Mouse (Mus musculus) midbrain, embryonic 14.5 days (tissue): ENCODE results near the gene Arap2. TPM values are rescaled to one million over a fixed set of nuclear protein-coding genes. Genes with fewer than 3 reads are reported as not detected.

Experiments used
- ATAC-seq: fragments of 200-750 bp; cut with Nextera tagmentation; 2 replicates; pipeline ENCODE4 v1.8.0; 2017; ENCODE audit warnings: moderate number of reproducible peaks, moderate library complexity; ENCODE audit not compliant: low FRiP score, low TSS enrichment
- DNase-seq: peaks from one replicate; pipeline ENCODE4 v3.0.0-alpha.2; 2015
- H3K27ac ChIP-seq: fragments of 300-500 bp; sonication (generic); replicated peaks from 2 replicates; pipeline ENCODE4 v1.5.1; 2014; ENCODE audit warnings: mild to moderate bottlenecking, low read depth, low read length, moderate library complexity
- H3K27me3 ChIP-seq: fragments of 300-500 bp; sonication (generic); 2 replicates; pipeline ENCODE4 v1.6.1; 2014; ENCODE audit warnings: low read length, control low read depth, mixed read lengths; ENCODE audit not compliant: control insufficient read depth, insufficient read depth
- H3K36me3 ChIP-seq: fragments of 300-500 bp; sonication (generic); 2 replicates; pipeline ENCODE4 v1.6.1; 2014; ENCODE audit warnings: low read length, control low read depth; ENCODE audit not compliant: control insufficient read depth, insufficient read depth
- H3K4me1 ChIP-seq: fragments of 300-500 bp; sonication (generic); 2 replicates; pipeline ENCODE4 v1.6.1; 2014; ENCODE audit warnings: mild to moderate bottlenecking, antibody characterized with exemption, low read length, control low read depth; ENCODE audit not compliant: control insufficient read depth, insufficient read depth
- H3K4me2 ChIP-seq: fragments of 300-500 bp; sonication (generic); 2 replicates; pipeline ENCODE4 v1.6.1; 2014; ENCODE audit warnings: mild to moderate bottlenecking, low read length, moderate library complexity
- H3K4me3 ChIP-seq: fragments of 300-500 bp; sonication (generic); replicated peaks from 2 replicates; pipeline ENCODE4 v1.5.1; 2014; ENCODE audit warnings: low read depth, low read length
- H3K9ac ChIP-seq: fragments of 300-500 bp; sonication (generic); replicated peaks from 2 replicates; pipeline ENCODE4 v1.6.1; 2014; ENCODE audit warnings: mild to moderate bottlenecking, low read length, moderate library complexity
- H3K9me3 ChIP-seq: fragments of 300-500 bp; sonication (generic); 2 replicates; pipeline ENCODE4 v1.6.1; 2016; ENCODE audit warnings: low read length, control low read depth, mixed read lengths; ENCODE audit not compliant: control insufficient read depth
- WGBS: fragments of 180-500 bp; shearing (Covaris S2); extraction: QIAGEN DNeasy Blood & Tissue Kit; methylation state at CpG from one replicate; pipeline ENCODE4 v1.1.7; 2014; 5-methylcytosine and 5-hydroxymethylcytosine counted together
- polyA plus RNA-seq: library from polyadenylated mRNA; unstranded; fragments of >200 nt; fragmentation: Nextera tagmentation; extraction: Ambion mirVana; gene quantifications from 2 replicates; pipeline ENCODE4 v1.2.1, GENCODE M21; 2014

Gene Arap2
- polyA plus RNA-seq, 1 experiment from 2014 or later = 4.2 TPM

DNA sequence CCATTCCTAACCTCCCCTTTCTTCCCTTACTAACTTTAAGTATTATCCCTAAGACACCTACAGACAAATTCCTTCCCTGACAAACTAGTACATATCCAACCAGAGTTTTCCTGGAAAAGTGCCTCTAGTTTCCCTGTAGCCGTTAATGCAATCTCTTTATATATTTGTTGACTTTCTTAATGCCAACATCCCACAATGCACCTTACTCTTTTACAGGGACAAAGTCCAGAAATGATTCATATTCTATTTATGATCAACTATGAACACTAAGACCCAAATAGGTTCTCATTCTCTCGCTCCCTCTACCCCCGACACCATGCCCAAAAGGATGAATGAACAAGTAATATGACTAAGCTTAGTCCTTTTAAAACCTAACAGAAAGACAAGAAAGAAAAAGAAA, 49.5 kb downstream of the Arap2 start:
- no peak for ATAC-seq
- DNase-seq = no peak
- WGBS = 97% methylated on average over 3 of the region's 3 CpGs
- Histone ChIP-seq H3K4me3 (no peak overlapping the region), H3K27ac (no peak overlapping the region), H3K27me3 (no peaks in the 10 kb centered on the region), H3K9ac (no peak overlapping the region), H3K9me3 (no peaks in the 10 kb centered on the region), H3K4me1 (no peaks in the 10 kb centered on the region), H3K36me3 (no peaks in the 10 kb centered on the region), H3K4me2 (no peak overlapping the region)

DNA sequence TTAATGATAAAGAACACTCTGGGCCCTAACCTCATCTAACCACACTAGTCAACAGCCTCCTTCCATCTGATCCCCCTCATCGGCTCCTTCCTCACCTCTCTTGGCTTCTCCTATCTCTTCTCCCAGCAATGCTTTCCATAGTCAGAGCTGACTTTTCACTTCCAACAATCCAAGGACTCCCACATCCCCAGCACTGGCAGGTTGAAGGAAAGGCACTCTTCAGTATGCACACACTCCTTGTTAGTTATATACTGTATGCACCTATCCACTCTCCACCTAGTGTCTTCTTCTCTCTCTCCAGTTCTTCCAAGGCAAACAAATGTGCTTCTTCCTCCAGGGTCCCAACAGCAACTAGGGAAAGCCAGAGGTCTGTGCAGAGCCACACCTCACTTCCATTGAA, 50.0 kb downstream of the Arap2 start:
- Histone ChIP-seq H3K4me3 (no peak overlapping the region), H3K27me3 (no peaks in the 10 kb centered on the region), H3K36me3 (no peaks in the 10 kb centered on the region), H3K9ac (no peak overlapping the region), H3K9me3 (no peaks in the 10 kb centered on the region), H3K4me2 (no peak overlapping the region), H3K4me1 (no peaks in the 10 kb centered on the region), H3K27ac (no peak overlapping the region)
- WGBS = 100% methylated on average over 1 of the region's 1 CpGs
- DNase-seq = no peak
- ATAC-seq = no peak

DNA sequence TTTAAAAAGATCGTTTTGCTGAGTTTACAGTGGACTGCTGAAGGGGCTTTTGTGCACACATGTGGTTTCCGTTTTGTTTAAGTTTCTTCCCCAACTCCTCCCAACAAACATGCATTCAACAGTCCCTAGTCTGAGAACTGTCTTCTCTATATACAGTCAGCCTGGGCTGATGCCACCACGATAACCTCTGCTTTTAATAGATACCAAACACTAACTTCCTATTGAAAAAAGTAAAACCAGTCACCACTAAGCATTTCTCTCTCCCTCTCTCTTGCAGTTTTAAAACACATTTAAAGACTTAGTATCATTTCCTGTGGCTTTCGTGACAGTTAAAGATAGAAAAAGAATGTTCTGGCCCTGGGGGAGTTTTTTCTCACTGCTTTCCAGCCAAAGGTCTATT, 50.5 kb downstream of the Arap2 start:
- Histone ChIP-seq H3K4me3 (no peak overlapping the region), H3K4me2 (no peak overlapping the region), H3K9ac (no peak overlapping the region), H3K4me1 (no peaks in the 10 kb centered on the region), H3K27ac (no peak overlapping the region), H3K36me3 (no peaks in the 10 kb centered on the region), H3K27me3 (no peaks in the 10 kb centered on the region), H3K9me3 (no peaks in the 10 kb centered on the region)
- WGBS = 88% methylated on average over 4 of the region's 4 CpGs
- ATAC-seq (no peak), DNase-seq (no peak)

DNA sequence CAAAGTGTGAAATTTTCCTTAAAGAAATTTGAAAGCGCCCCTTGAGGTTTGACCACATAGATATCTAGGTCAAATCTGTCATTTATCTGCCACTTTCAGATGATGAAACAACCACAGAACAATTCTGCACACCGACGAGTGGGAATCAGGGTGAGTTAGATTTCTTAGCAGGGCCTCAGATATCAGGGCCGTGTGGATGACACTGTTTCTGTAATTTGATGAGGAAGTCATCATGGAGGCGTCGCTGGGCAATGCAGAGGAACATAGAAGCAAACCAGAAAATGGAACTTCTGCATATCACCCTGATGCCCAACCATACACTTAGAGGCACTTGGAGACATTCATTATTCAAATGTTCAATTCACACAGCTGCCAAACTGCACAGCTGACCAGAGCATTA, 55.0 kb downstream of the Arap2 start:
- Histone ChIP-seq H3K9ac (no peak overlapping the region), H3K4me1 (no peaks in the 10 kb centered on the region), H3K4me2 (no peak overlapping the region), H3K36me3 (no peaks in the 10 kb centered on the region), H3K27ac (no peak overlapping the region), H3K9me3 (no peaks in the 10 kb centered on the region), H3K27me3 (no peaks in the 10 kb centered on the region), H3K4me3 (no peak overlapping the region)
- no peak for DNase-seq
- 89% methylated on average over 6 of the region's 6 CpGs for WGBS
- no peak for ATAC-seq

DNA sequence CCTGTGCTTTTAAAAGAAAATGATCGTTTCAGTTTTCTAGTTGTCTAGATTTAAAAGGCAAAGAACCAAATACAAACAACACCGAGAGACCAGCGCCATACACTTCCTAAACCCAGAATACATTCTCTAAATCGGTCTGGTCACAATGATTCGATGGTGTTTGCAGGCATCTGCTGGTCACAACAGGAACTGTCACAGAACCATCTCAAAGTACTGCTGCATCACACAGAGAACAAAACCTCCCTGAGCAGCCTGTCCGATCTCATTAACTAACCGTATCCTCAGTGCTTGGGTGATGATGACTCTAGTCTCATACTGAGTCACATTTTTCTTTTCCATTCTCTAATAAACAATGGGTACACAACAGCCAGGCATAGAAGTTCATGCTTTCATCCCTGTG, 59.1 kb downstream of the Arap2 start:
- no peak overlapping the region for H3K4me3 ChIP-seq
- no peaks in the 10 kb centered on the region for H3K4me1 ChIP-seq
- DNase-seq = peak; percentile 87
- H3K27ac ChIP-seq = no peak overlapping the region
- H3K4me2 ChIP-seq = peak overlapping the region; percentile 21; the same call in 1 of the 2 replicates
- 10% methylated on average over 7 of the region's 7 CpGs for WGBS
- no peaks in the 10 kb centered on the region for H3K9me3 ChIP-seq
- no peak overlapping the region for H3K9ac ChIP-seq
- ATAC-seq = peak; percentile 91
- no peaks in the 10 kb centered on the region for H3K36me3 ChIP-seq
- no peaks in the 10 kb centered on the region for H3K27me3 ChIP-seq

DNA sequence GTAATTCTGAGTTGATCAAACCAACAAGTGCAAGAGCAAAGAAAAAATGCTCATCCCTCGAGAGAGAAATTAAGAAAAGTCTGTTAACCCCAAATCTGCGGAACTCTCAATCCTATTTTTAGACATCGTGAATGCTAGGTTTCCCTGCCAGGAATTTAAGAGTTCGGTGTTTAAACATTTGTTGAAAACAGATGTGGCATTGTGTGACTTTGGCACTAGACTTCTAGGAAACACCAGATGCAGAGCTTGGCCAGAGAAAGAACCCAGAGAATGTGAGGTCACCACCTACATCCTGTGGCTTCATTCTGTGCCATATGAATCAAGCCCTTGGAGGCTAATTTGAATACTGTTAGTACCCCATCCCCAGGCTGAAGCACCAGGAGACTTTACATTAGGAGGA, 76.0 kb downstream of the Arap2 start:
- Histone ChIP-seq H3K4me2 (no peak overlapping the region), H3K9me3 (no peaks in the 10 kb centered on the region), H3K4me3 (no peak overlapping the region), H3K27ac (no peak overlapping the region), H3K9ac (no peak overlapping the region), H3K4me1 (no peaks in the 10 kb centered on the region), H3K27me3 (no peaks in the 10 kb centered on the region), H3K36me3 (no peaks in the 10 kb centered on the region)
- DNase-seq (no peak), ATAC-seq (no peak)
- 80% methylated on average over 4 of the region's 4 CpGs for WGBS

DNA sequence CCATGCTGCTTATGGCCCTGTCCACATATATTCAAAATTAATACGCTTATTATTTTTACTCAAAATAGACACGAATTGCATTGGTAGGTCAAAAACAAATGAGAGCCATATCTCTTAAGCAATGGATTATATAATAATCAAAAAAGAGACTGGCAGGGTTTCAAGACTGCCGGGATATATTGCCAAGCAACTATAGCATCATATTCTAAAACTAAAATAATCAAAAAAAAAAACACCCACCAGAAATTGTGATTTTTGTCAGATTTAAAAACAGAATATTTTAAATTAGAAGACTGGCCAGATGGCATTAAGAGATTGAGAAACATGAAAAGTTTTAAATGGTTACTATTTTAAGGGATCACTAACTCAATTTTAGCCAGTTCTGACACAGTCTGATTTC, 82.2 kb downstream of the Arap2 start:
- DNase-seq = no peak
- H3K9ac ChIP-seq = no peak overlapping the region
- no peak for ATAC-seq
- no peak overlapping the region for H3K27ac ChIP-seq
- no peaks in the 10 kb centered on the region for H3K4me1 ChIP-seq
- H3K36me3 ChIP-seq = no peaks in the 10 kb centered on the region
- no peaks in the 10 kb centered on the region for H3K9me3 ChIP-seq
- H3K4me2 ChIP-seq = no peak overlapping the region
- WGBS = 83% methylated on average over 3 of the region's 3 CpGs
- no peak overlapping the region for H3K4me3 ChIP-seq
- H3K27me3 ChIP-seq = no peaks in the 10 kb centered on the region

DNA sequence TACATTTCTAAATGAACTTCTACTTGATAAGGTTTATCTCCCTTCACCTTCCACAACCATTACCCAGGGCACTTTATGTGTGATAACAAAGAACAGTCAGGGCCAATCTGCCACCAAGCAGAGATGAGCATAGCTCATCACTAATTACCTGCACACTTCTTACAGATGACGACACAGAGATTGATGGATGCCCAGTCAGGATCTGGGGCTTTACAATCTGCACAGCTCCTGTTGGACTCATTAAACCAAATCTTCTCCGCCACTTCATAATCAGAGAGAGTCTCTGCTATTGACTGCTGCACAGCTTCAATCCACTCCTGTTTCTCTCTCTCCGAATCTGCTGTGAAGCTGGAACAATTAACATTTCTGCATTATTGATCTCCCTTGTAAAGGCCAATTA, 82.8 kb downstream of the Arap2 start:
- Histone ChIP-seq H3K4me3 (no peak overlapping the region), H3K4me2 (no peak overlapping the region), H3K4me1 (no peaks in the 10 kb centered on the region), H3K9me3 (no peaks in the 10 kb centered on the region), H3K9ac (no peak overlapping the region), H3K27ac (no peak overlapping the region), H3K27me3 (no peaks in the 10 kb centered on the region), H3K36me3 (no peaks in the 10 kb centered on the region)
- ATAC-seq (peak; percentile 27; the same call in 1 of the 2 replicates), DNase-seq (peak; percentile 21)
- 43% methylated on average over 3 of the region's 3 CpGs for WGBS

DNA sequence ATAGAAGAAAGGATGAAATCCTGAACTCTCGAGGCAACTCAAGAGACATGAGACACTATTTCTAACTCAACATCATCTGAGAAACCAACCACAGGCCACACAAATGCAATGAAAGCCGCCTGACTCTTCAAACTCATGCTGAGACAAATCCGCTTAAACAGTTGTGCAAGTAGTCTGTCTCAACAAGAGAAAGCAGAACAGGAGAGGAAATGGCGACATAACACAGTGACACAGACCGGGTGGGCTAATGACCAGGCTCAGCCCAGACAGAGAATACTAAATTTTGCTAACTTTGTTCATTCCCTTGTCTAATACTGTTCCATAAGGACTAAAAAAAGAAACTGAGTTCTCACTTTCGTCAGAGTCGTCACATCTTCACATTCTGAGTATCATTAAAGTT, 88.6 kb downstream of the Arap2 start:
- Histone ChIP-seq H3K4me1 (no peaks in the 10 kb centered on the region), H3K27ac (no peak overlapping the region), H3K9me3 (no peaks in the 10 kb centered on the region), H3K36me3 (no peaks in the 10 kb centered on the region), H3K9ac (no peak overlapping the region), H3K4me3 (no peak overlapping the region), H3K27me3 (no peaks in the 10 kb centered on the region), H3K4me2 (no peak overlapping the region)
- no peak for DNase-seq
- ATAC-seq = no peak
- 87% methylated on average over 7 of the region's 7 CpGs for WGBS
